Mouse (Mus musculus): ENCODE data around the gene Sarnp. TPM values are rescaled to one million over a fixed set of nuclear protein-coding genes. Genes with fewer than 3 reads are reported as not detected.

Gene Sarnp
- polyA plus RNA-seq, 1 experiment = 7.1 TPM

- no peak for TF ChIP-seq GATA1 (IDR thresholded peaks at IDR 0.05; ENCODE audit: low read length)
Observed at GRCm38 (mm10) chr10:128916665-128917064, 99.5 kb downstream of the Sarnp start.

GRCm38 (mm10) chr10:128917400-128917799 is 100.3 kb downstream of the Sarnp start:
- TF ChIP-seq GATA1 (IDR thresholded peaks at IDR 0.05; ENCODE audit: low read length) = no peak

DNA sequence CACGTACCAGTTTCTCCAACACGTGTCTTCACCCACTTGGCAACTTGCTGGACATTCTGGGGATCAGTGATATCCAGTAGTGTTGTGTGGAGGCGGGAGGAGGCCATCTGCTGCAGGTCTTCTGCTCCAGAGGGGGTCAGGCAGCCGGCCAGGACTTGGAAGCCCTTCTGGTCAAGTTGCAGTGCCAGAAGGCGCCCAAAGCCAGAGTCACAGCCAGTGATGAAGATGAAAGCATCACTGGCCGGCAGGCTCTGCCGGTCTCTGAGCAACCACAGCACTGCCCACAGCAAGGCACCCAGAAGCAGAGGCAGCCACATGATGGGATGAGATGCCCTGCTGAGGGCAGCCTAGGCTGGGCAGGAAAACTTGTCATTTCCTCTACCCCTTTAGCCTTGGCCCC is 101.1 kb downstream of the Sarnp start:
- no peak for TF ChIP-seq GATA1 (IDR thresholded peaks at IDR 0.05; ENCODE audit: low read length)

DNA sequence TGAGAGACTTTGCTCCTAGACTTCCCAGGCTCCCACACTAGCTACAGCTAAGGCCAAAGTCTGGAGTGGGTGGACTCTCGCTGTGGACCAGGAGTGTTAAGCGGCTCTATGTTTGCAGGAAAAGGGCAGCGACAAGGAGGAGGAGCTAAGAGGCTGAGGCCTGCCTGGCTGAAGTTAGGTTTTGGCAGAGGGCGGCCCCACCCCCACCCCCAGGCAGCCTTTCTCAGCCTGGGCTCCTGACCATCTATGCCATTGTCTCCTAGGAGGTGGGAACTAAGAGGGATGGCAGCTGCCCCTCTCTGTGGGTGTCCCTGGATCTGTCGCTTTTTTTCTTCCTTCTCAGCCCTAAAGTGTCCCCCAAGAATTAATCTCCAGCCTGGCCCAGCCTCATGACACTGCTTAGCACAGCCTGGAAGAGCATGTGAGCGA is 102.1 kb downstream of the Sarnp start:
- no peak for TF ChIP-seq GATA1 (IDR thresholded peaks at IDR 0.05; ENCODE audit: low read length)

DNA sequence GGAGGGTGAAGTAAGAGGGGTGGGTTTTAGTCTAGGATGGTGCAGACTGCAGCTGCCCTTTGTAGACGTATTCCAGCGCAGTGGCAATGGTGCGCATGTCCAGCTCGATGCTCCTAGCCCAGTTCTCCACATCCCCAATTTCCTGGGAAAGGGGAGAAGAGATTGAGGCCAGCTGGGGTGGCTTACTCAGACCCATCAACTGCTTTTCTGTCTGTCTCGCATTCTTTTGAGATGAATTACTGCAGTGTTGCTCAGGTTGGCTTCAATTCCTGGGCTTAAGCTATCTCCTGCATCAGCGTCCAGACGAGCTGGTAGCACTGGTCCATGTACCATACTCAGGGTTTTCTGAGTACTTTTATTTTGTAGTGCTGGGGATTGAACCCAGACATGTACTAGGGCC is 102.8 kb downstream of the Sarnp start:
- no peak for TF ChIP-seq GATA1 (IDR thresholded peaks at IDR 0.05; ENCODE audit: low read length)

- no peak for TF ChIP-seq GATA1 (IDR thresholded peaks at IDR 0.05; ENCODE audit: low read length)
Observed at GRCm38 (mm10) chr10:128920736-128921161, 103.6 kb downstream of the Sarnp start.

GRCm38 (mm10) chr10:128921251-128921650 is 104.1 kb downstream of the Sarnp start:
- TF ChIP-seq GATA1 (IDR thresholded peaks at IDR 0.05; ENCODE audit: low read length) = no peak

- no peak for TF ChIP-seq GATA1 (IDR thresholded peaks at IDR 0.05; ENCODE audit: low read length)
Observed at GRCm38 (mm10) chr10:128921883-128922821, 105.0 kb downstream of the Sarnp start.

- no peak for TF ChIP-seq GATA1 (IDR thresholded peaks at IDR 0.05; ENCODE audit: low read length)
Observed at GRCm38 (mm10) chr10:128922822-128923012, 105.6 kb downstream of the Sarnp start, which contains the start of gene Rdh5. Rdh5 (minus strand) TSS chr10:128922888.

- TF ChIP-seq GATA1 (IDR thresholded peaks at IDR 0.05; ENCODE audit: low read length) = no peak
Observed at GRCm38 (mm10) chr10:128923013-128923691, 106.0 kb downstream of the Sarnp start.

DNA sequence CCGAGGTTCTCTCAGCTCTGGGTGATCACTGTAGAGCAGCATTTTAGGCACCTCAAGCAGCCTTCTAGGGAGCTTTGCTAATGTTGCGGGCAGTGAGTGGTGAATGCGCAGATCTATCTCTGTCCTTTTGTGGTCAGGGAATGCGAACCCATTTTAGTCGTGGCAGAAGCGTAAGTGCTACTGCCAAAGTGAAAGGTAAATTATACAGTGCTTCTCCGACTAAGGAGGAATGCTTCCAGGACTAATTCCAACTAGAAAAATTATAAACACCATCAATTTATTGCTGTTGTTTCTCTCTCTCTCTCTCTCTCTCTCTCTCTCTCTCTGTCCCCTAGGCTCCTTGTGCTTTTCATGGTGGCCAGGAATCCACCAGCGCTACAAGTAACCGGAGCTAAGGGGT is 106.8 kb downstream of the Sarnp start, which contains the start of gene Bloc1s1:
Gene Bloc1s1 (minus strand): TSS at position 101 of the 400 bp plus-strand sequence.
- no peak for TF ChIP-seq GATA1 (IDR thresholded peaks at IDR 0.05; ENCODE audit: low read length)

Other genes with a start within 250 kb of the Sarnp start
- gene Erbb3, start 227.7 kb upstream of the Sarnp start, polyA plus RNA-seq (2012) = 0.39 TPM in 2 replicates
- 1,312 and 5,477 TPM in 2 replicates for gene Rps26, start 190.6 kb upstream of the Sarnp start, polyA plus RNA-seq (2012)
- gene Ikzf4, start 171.3 kb upstream of the Sarnp start, polyA plus RNA-seq (2012) = 2.7 and 3.6 TPM in 2 replicates
- gene Suox, start 143.3 kb upstream of the Sarnp start, polyA plus RNA-seq (2012) = 0.66 and 0.90 TPM in 2 replicates
- 14.3 and 19.7 TPM in 2 replicates for gene Rab5b, start 121.1 kb upstream of the Sarnp start, polyA plus RNA-seq (2012)
- 0.10 and 0.18 TPM in 2 replicates for gene Pmel, start 113.1 kb upstream of the Sarnp start, polyA plus RNA-seq (2012)
- gene Cdk2, start 112.3 kb upstream of the Sarnp start, polyA plus RNA-seq (2012) = 21.0 and 30.8 TPM in 2 replicates
- 0.12 TPM in 2 replicates for gene Dgka, start 72.5 kb upstream of the Sarnp start, polyA plus RNA-seq (2012)
- gene Pym1, start 69.4 kb upstream of the Sarnp start, polyA plus RNA-seq (2012) = 166 TPM in 2 replicates
- 0.02 TPM in 1 of 2 replicates, not detected in the other for gene Mmp19, start 26.4 kb upstream of the Sarnp start, polyA plus RNA-seq (2012)
- 9.6 and 12.6 TPM in 2 replicates for gene Dnajc14, start 13.3 kb upstream of the Sarnp start, polyA plus RNA-seq (2012)
- 1.2 and 1.6 TPM in 2 replicates for gene Tmem198b, start 13.0 kb upstream of the Sarnp start, polyA plus RNA-seq (2012)
- gene Ormdl2, start 4.3 kb downstream of the Sarnp start, polyA plus RNA-seq (2012) = 16.4 and 19.8 TPM in 2 replicates
- gene Gdf11, start 74.4 kb downstream of the Sarnp start, polyA plus RNA-seq (2012) = 0.02 and 0.04 TPM in 2 replicates
- not detected in 2 replicates for gene Cd63, start 83.7 kb downstream of the Sarnp start, polyA plus RNA-seq (2012)
- 0.61 and 0.65 TPM in 2 replicates for gene Rdh5, start 105.6 kb downstream of the Sarnp start, polyA plus RNA-seq (2012)
- gene Bloc1s1, start 106.7 kb downstream of the Sarnp start, polyA plus RNA-seq (2012) = 105 and 109 TPM in 2 replicates
- 0.43 and 0.71 TPM in 2 replicates for gene Itga7, start 116.5 kb downstream of the Sarnp start, polyA plus RNA-seq (2012)
- gene Mettl7b, start 143.7 kb downstream of the Sarnp start, polyA plus RNA-seq (2012) = 0.06 TPM in 1 of 2 replicates, not detected in the other
- not detected in 2 replicates for gene Olfr9, start 172.1 kb downstream of the Sarnp start, polyA plus RNA-seq (2012)
- not detected in 2 replicates for gene Olfr763, start 193.5 kb downstream of the Sarnp start, polyA plus RNA-seq (2012)
- gene Olfr764-ps1, start 222.6 kb downstream of the Sarnp start, polyA plus RNA-seq (2012) = not detected in 2 replicates
- gene Olfr765, start 232.7 kb downstream of the Sarnp start, polyA plus RNA-seq (2012) = not detected in 2 replicates